Mouse (Mus musculus) cerebellum, adult 9-11 months (tissue): ENCODE measurements at regions not wholly inside any gene's neighbourhood (a gene's known extent, or its start where the extent isn't known, plus 50 kb on each side); places are given as distances from the start of the nearest gene placed in this dataset.

Source experiments
- DNase-seq: peaks from one replicate; pipeline ENCODE4 v3.0.0; 2022

GRCm38 (mm10) chr13:37666207-37667003 is 111.8 kb upstream of the Rreb1 start:
- DNase-seq = no peak

GRCm38 (mm10) chr13:37667386-37667785 is 110.8 kb upstream of the Rreb1 start:
- no peak for DNase-seq

- DNase-seq = no peak
Observed at GRCm38 (mm10) chr13:37667871-37668270, 110.3 kb upstream of the Rreb1 start.

- no peak for DNase-seq
Observed at GRCm38 (mm10) chr13:37671109-37671508, 107.1 kb upstream of the Rreb1 start.

GRCm38 (mm10) chr13:37674676-37675350 is 103.4 kb upstream of the Rreb1 start:
- DNase-seq = no peak

- DNase-seq = no peak
Observed at GRCm38 (mm10) chr13:37675718-37676117, 102.5 kb upstream of the Rreb1 start.

GRCm38 (mm10) chr13:37676912-37677311 is 101.3 kb upstream of the Rreb1 start:
- DNase-seq = no peak

- no peak for DNase-seq
Observed at GRCm38 (mm10) chr13:37678251-37678650, 99.9 kb upstream of the Rreb1 start.

- no peak for DNase-seq
Observed at GRCm38 (mm10) chr13:37678772-37679171, 99.4 kb upstream of the Rreb1 start.

- DNase-seq = no peak
Observed at GRCm38 (mm10) chr13:37680837-37681619, 97.2 kb upstream of the Rreb1 start.

- no peak for DNase-seq
Observed at GRCm38 (mm10) chr13:37683045-37683679, 95.0 kb upstream of the Rreb1 start.

- no peak for DNase-seq
Observed at GRCm38 (mm10) chr13:37685617-37686016, 92.6 kb upstream of the Rreb1 start.

GRCm38 (mm10) chr13:37686109-37686508 is 92.1 kb upstream of the Rreb1 start:
- DNase-seq = no peak

GRCm38 (mm10) chr13:37689127-37689777 is 88.9 kb upstream of the Rreb1 start:
- no peak for DNase-seq

- DNase-seq = no peak
Observed at GRCm38 (mm10) chr13:37691855-37692445, 86.2 kb upstream of the Rreb1 start.

GRCm38 (mm10) chr13:37693617-37694016 is 84.6 kb upstream of the Rreb1 start:
- DNase-seq = no peak

GRCm38 (mm10) chr13:37704475-37704874 is 73.7 kb upstream of the Rreb1 start:
- no peak for DNase-seq

GRCm38 (mm10) chr13:37705482-37705881 is 72.7 kb upstream of the Rreb1 start:
- DNase-seq = no peak

GRCm38 (mm10) chr13:37710913-37711312 is 67.3 kb upstream of the Rreb1 start:
- no peak for DNase-seq

- DNase-seq = no peak
Observed at GRCm38 (mm10) chr13:37712908-37713496, 65.2 kb upstream of the Rreb1 start.

GRCm38 (mm10) chr13:37715058-37715712 is 63.0 kb upstream of the Rreb1 start:
- no peak for DNase-seq
